Mouse (Mus musculus): ENCODE measurements around the gene Tgfb2. TPM values are rescaled to one million over a fixed set of nuclear protein-coding genes. Genes with fewer than 3 reads are reported as not detected.

Gene Tgfb2
- polyA plus RNA-seq, 1 experiment from 2014 or later: 15.4 TPM

GRCm38 (mm10) chr1:186605635-186606034 lies 100.2 kb downstream of the Tgfb2 start:
- peaks cover 9% of the 10 kb centered on the region; the same call in 1 of the 2 replicates for H3K4me1 ChIP-seq (replicated peaks; ENCODE audit: insufficient read depth, low read length)
- H3K9ac ChIP-seq (ENCODE audit: low read depth, low read length): no peak overlapping the region
- no peak overlapping the region for H3K27ac ChIP-seq
- no peaks in the 10 kb centered on the region for H3K27me3 ChIP-seq (ENCODE audit: insufficient read depth, low read length)
- WGBS: 70% methylated on average over 2 of the region's 2 CpGs
- ATAC-seq (replicated peaks; ENCODE audit: low FRiP score, low read depth) (no peak), DNase-seq (ENCODE audit: low spot score) (no peak)
- no peak overlapping the region for H3K4me3 ChIP-seq (replicated peaks; ENCODE audit: low read depth, low read length)
- no peak overlapping the region for H3K4me2 ChIP-seq (ENCODE audit: low read length)
- no peaks in the 10 kb centered on the region for H3K36me3 ChIP-seq (ENCODE audit: insufficient read depth, low read length)
- TF ChIP-seq CTCF (IDR thresholded peaks at IDR 0.05; ENCODE audit: low read depth): no peak
- no peaks in the 10 kb centered on the region for H3K9me3 ChIP-seq (replicated peaks; ENCODE audit: low read length)

GRCm38 (mm10) chr1:186604124-186604523 lies 101.7 kb downstream of the Tgfb2 start:
- no peak for TF ChIP-seq CTCF (IDR thresholded peaks at IDR 0.05; ENCODE audit: low read depth)
- H3K27me3 ChIP-seq (ENCODE audit: insufficient read depth, low read length): no peaks in the 10 kb centered on the region
- 90% methylated on average over 5 of the region's 5 CpGs for WGBS
- H3K4me1 ChIP-seq (replicated peaks; ENCODE audit: insufficient read depth, low read length): no peaks in the 10 kb centered on the region
- no peak overlapping the region for H3K4me3 ChIP-seq (replicated peaks; ENCODE audit: low read depth, low read length)
- DNase-seq (ENCODE audit: low spot score) (no peak), ATAC-seq (replicated peaks; ENCODE audit: low FRiP score, low read depth) (no peak)
- H3K36me3 ChIP-seq (ENCODE audit: insufficient read depth, low read length): no peaks in the 10 kb centered on the region
- no peaks in the 10 kb centered on the region for H3K9me3 ChIP-seq (replicated peaks; ENCODE audit: low read length)
- H3K9ac ChIP-seq (ENCODE audit: low read depth, low read length): no peak overlapping the region
- no peak overlapping the region for H3K4me2 ChIP-seq (ENCODE audit: low read length)
- H3K27ac ChIP-seq: no peak overlapping the region

- Histone ChIP-seq H3K27me3 (ENCODE audit: insufficient read depth, low read length) (no peaks in the 10 kb centered on the region), H3K4me1 (replicated peaks; ENCODE audit: insufficient read depth, low read length) (no peaks in the 10 kb centered on the region), H3K9me3 (replicated peaks; ENCODE audit: low read length) (no peaks in the 10 kb centered on the region), H3K27ac (no peak overlapping the region), H3K36me3 (ENCODE audit: insufficient read depth, low read length) (no peaks in the 10 kb centered on the region), H3K4me2 (ENCODE audit: low read length) (no peak overlapping the region), H3K4me3 (replicated peaks; ENCODE audit: low read depth, low read length) (no peak overlapping the region), H3K9ac (ENCODE audit: low read depth, low read length) (no peak overlapping the region)
- WGBS: 88% methylated on average over 2 of the region's 2 CpGs
- TF ChIP-seq CTCF (IDR thresholded peaks at IDR 0.05; ENCODE audit: low read depth): no peak
- ATAC-seq (replicated peaks; ENCODE audit: low FRiP score, low read depth): no peak
- no peak for DNase-seq (ENCODE audit: low spot score)
Observed at GRCm38 (mm10) chr1:186588226-186588625, 117.6 kb downstream of the Tgfb2 start.

- Histone ChIP-seq H3K27ac (no peak overlapping the region), H3K4me1 (replicated peaks; ENCODE audit: insufficient read depth, low read length) (no peaks in the 10 kb centered on the region), H3K36me3 (ENCODE audit: insufficient read depth, low read length) (no peaks in the 10 kb centered on the region), H3K9me3 (replicated peaks; ENCODE audit: low read length) (no peaks in the 10 kb centered on the region), H3K4me2 (ENCODE audit: low read length) (no peak overlapping the region), H3K27me3 (ENCODE audit: insufficient read depth, low read length) (no peaks in the 10 kb centered on the region), H3K4me3 (replicated peaks; ENCODE audit: low read depth, low read length) (no peak overlapping the region), H3K9ac (ENCODE audit: low read depth, low read length) (no peak overlapping the region)
- ATAC-seq (replicated peaks; ENCODE audit: low FRiP score, low read depth): no peak
- DNase-seq (ENCODE audit: low spot score): no peak
- WGBS: 73% methylated on average over 8 of the region's 8 CpGs
- no peak for TF ChIP-seq CTCF (IDR thresholded peaks at IDR 0.05; ENCODE audit: low read depth)
Observed at GRCm38 (mm10) chr1:186587065-186587804, 118.6 kb downstream of the Tgfb2 start.

- WGBS: 59% methylated on average over 2 of the region's 2 CpGs
- DNase-seq (ENCODE audit: low spot score): no peak
- H3K4me2 ChIP-seq (ENCODE audit: low read length): no peak overlapping the region
- H3K27ac ChIP-seq: no peak overlapping the region
- H3K4me3 ChIP-seq (replicated peaks; ENCODE audit: low read depth, low read length): no peak overlapping the region
- no peak for TF ChIP-seq CTCF (IDR thresholded peaks at IDR 0.05; ENCODE audit: low read depth)
- H3K9ac ChIP-seq (ENCODE audit: low read depth, low read length): no peak overlapping the region
- no peaks in the 10 kb centered on the region for H3K36me3 ChIP-seq (ENCODE audit: insufficient read depth, low read length)
- H3K27me3 ChIP-seq (ENCODE audit: insufficient read depth, low read length): no peaks in the 10 kb centered on the region
- no peak for ATAC-seq (replicated peaks; ENCODE audit: low FRiP score, low read depth)
- H3K4me1 ChIP-seq (replicated peaks; ENCODE audit: insufficient read depth, low read length): no peaks in the 10 kb centered on the region
- H3K9me3 ChIP-seq (replicated peaks; ENCODE audit: low read length): no peaks in the 10 kb centered on the region
Observed at GRCm38 (mm10) chr1:186585571-186586164, 120.1 kb downstream of the Tgfb2 start.

- Histone ChIP-seq H3K4me1 (replicated peaks; ENCODE audit: insufficient read depth, low read length) (no peaks in the 10 kb centered on the region), H3K27ac (no peak overlapping the region), H3K4me2 (ENCODE audit: low read length) (no peak overlapping the region), H3K36me3 (ENCODE audit: insufficient read depth, low read length) (no peaks in the 10 kb centered on the region), H3K9ac (ENCODE audit: low read depth, low read length) (no peak overlapping the region), H3K9me3 (replicated peaks; ENCODE audit: low read length) (no peaks in the 10 kb centered on the region), H3K27me3 (ENCODE audit: insufficient read depth, low read length) (no peaks in the 10 kb centered on the region), H3K4me3 (replicated peaks; ENCODE audit: low read depth, low read length) (no peak overlapping the region)
- ATAC-seq (replicated peaks; ENCODE audit: low FRiP score, low read depth) (no peak), DNase-seq (ENCODE audit: low spot score) (no peak)
- no peak for TF ChIP-seq CTCF (IDR thresholded peaks at IDR 0.05; ENCODE audit: low read depth)
Observed at GRCm38 (mm10) chr1:186583933-186584332, 121.9 kb downstream of the Tgfb2 start.
